Mouse (Mus musculus) embryonic facial prominence, embryonic 12.5 days (tissue): ENCODE results near the gene Vars. TPM values are rescaled to one million over a fixed set of nuclear protein-coding genes. Genes with fewer than 3 reads are reported as not detected.
A peak's percentile ranks its signal among the peaks of the same experiment; 100 is the strongest.
"Not testable (repeated sequence)": the region's sequence is repeated elsewhere in the genome, so short reads cannot be mapped to it uniquely, and the experiment has no call there.

ENCODE experiments used
- ATAC-seq: fragments of 200-750 bp; cut with Nextera tagmentation; 2 replicates; pipeline ENCODE4 v1.8.0; 2017; ENCODE audit not compliant: insufficient number of reproducible peaks, insufficient read depth, low FRiP score, low TSS enrichment
- H3K27ac ChIP-seq: fragments of 300-500 bp; sonication (generic); 2 replicates; pipeline ENCODE4 v1.5.1; 2016; ENCODE audit warnings: mild to moderate bottlenecking
- H3K27me3 ChIP-seq: fragments of 300-500 bp; sonication (generic); 2 replicates; pipeline ENCODE4 v1.6.1; 2016; ENCODE audit warnings: mild to moderate bottlenecking, moderate library complexity
- H3K36me3 ChIP-seq: fragments of 300-500 bp; sonication (generic); 2 replicates; pipeline ENCODE4 v1.6.1; 2016; ENCODE audit warnings: mild to moderate bottlenecking
- H3K4me1 ChIP-seq: fragments of 300-500 bp; sonication (generic); 2 replicates; pipeline ENCODE4 v1.6.1; 2016
- H3K4me2 ChIP-seq: fragments of 300-500 bp; sonication (generic); replicated peaks from 2 replicates; pipeline ENCODE4 v1.6.1; 2016; ENCODE audit warnings: mild to moderate bottlenecking, moderate library complexity
- H3K4me3 ChIP-seq: fragments of 300-500 bp; sonication (generic); 2 replicates; pipeline ENCODE4 v1.5.1; 2016; ENCODE audit warnings: mild to moderate bottlenecking
- H3K9ac ChIP-seq: fragments of 300-500 bp; sonication (generic); 2 replicates; pipeline ENCODE4 v1.6.1; 2016; ENCODE audit warnings: mild to moderate bottlenecking, moderate library complexity
- H3K9me3 ChIP-seq: fragments of 300-500 bp; sonication (generic); 2 replicates; pipeline ENCODE4 v1.6.1; 2016; ENCODE audit warnings: mild to moderate bottlenecking, moderate library complexity
- WGBS: fragments of 180-500 bp; shearing (Covaris S2); methylation state at CpG from one replicate; pipeline ENCODE4 v1.1.7; 2016; 5-methylcytosine and 5-hydroxymethylcytosine counted together
- polyA plus RNA-seq: library from polyadenylated mRNA; unstranded; fragments of >200 nt; fragmentation: Nextera tagmentation; extraction: Ambion mirVana; gene quantifications from 2 replicates; pipeline ENCODE4 v1.2.1, GENCODE M21; 2016

Vars gene
- polyA plus RNA-seq, 1 experiment from 2014 or later = 150 TPM

DNA sequence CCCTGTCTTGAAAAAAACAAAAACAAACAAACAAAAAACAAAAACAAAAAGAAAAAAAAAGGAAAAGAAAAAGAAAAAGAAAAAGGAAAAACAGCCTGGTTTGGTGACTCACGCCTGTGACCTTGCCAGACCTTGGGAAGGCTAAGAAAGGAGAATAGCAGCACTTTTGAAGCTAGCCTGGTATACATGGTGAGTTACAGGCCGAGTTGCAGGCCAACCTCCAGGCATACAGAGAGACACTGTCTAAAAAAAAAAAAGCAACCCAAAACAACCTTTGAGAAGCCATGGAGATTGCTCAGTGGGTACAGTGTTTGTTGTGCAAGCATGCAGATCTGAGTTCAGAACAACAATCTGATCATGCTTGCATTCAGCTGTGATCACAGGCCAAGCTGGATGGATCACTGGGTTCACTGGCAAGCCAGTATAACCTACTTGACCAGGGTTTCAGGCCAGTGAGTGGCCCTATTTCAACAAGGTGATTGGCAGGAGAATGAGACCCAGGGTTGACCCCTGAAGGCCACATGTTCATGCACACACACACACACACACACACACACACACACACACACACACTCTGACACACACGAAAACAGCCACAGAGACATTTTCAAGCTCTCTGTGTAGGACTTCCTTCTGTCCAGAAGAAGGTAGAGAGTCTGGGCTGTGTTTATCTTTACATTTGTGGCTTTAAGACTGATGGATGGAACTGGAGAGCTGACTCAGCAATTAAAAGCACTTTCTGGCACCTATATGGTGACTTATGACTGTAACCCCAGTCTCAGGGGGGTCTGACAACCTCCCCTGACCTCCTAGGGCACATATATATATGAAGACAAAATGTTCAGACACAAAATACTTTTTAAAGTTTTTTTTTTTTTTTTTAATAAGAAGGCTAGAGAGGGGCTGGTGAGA lies 24.9 kb upstream of the Vars start:
- 76% methylated on average over 3 of the region's 3 CpGs for WGBS
- Histone ChIP-seq H3K9me3 (no peaks in the 10 kb centered on the region), H3K27me3 (no peaks in the 10 kb centered on the region), H3K36me3 (no peaks in the 10 kb centered on the region), H3K4me2 (no peak overlapping the region), H3K4me3 (no peak overlapping the region), H3K9ac (no peak overlapping the region), H3K27ac (no peak overlapping the region), H3K4me1 (0 out of 2 replicates have a peak, but pooled peaks cover under 1% of the 10 kb centered on the region)
- ATAC-seq = no peak

DNA sequence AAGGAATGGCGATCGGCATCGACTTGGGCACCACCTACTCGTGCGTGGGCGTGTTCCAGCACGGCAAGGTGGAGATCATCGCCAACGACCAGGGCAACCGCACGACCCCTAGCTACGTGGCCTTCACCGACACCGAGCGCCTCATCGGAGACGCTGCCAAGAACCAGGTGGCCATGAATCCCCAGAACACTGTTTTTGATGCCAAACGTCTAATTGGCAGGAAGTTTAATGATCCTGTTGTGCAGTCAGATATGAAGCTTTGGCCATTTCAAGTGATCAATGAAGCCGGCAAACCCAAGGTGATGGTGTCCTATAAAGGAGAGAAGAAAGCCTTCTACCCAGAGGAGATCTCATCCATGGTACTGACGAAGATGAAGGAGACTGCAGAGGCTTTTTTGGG lies 23.8 kb upstream of the Vars start:
- ATAC-seq = no peak
- no peaks in the 10 kb centered on the region for H3K36me3 ChIP-seq
- 94% methylated on average over 20 of the region's 20 CpGs for WGBS

DNA sequence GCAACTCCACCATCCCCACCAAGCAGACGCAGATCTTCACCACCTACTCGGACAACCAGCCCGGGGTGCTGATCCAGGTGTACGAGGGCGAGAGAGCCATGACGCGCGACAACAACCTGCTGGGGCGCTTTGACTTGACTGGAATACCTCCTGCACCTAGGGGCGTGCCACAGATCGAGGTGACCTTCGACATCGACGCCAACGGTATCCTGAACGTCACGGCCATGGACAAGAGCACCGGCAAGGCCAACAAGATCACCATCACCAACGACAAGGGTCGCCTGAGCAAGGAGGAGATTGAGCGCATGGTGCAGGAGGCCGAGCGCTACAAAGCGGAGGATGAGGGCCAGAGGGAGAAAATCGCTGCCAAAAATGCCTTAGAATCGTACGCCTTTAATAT lies 22.5 kb upstream of the Vars start:
- H3K4me1 ChIP-seq = peaks cover 9% of the 10 kb centered on the region
- no peaks in the 10 kb centered on the region for H3K36me3 ChIP-seq
- no peak overlapping the region for H3K27ac ChIP-seq
- H3K9me3 ChIP-seq = no peaks in the 10 kb centered on the region
- no peak for ATAC-seq
- H3K4me2 ChIP-seq = no peak overlapping the region
- H3K4me3 ChIP-seq = no peak overlapping the region
- no peak overlapping the region for H3K9ac ChIP-seq
- 89% methylated on average over 27 of the region's 27 CpGs for WGBS
- H3K27me3 ChIP-seq = no peaks in the 10 kb centered on the region

More for the DNA sequence above, 23.8 kb upstream of the Vars start:
- Histone ChIP-seq H3K4me2 (no peak overlapping the region), H3K9ac (no peak overlapping the region), H3K4me1 (0 out of 2 replicates have a peak, but pooled peaks cover 3% of the 10 kb centered on the region), H3K27me3 (no peaks in the 10 kb centered on the region), H3K9me3 (no peaks in the 10 kb centered on the region), H3K4me3 (no peak overlapping the region), H3K27ac (no peak overlapping the region)

DNA sequence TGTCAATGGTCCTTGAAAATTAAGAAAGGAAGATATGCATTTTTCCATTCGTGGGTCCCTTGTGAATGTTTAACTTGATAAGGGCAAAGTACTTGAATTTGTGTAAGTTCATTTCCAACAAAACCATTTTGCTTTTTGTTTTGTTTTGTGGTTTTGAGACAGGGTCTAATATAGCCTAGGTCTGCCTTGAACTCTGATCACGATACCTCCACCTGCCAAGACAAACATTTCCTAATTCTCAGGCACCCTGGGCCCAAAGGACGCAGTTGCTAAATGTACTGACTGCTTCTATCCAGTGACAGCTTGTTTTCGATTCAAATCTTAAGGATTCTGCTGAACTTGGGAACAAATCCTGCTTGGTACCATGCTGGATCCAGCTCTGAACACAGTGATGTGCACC lies 21.2 kb upstream of the Vars start:
- no peaks in the 10 kb centered on the region for H3K9me3 ChIP-seq
- H3K9ac ChIP-seq = peak overlapping the region; percentile 7; the same call in 1 of the 2 replicates
- H3K36me3 ChIP-seq = no peaks in the 10 kb centered on the region
- H3K27me3 ChIP-seq = no peaks in the 10 kb centered on the region
- peaks cover 9% of the 10 kb centered on the region for H3K4me1 ChIP-seq
- no peak overlapping the region for H3K4me3 ChIP-seq
- H3K4me2 ChIP-seq = no peak overlapping the region
- ATAC-seq = no peak
- H3K27ac ChIP-seq = no peak overlapping the region
- WGBS = 86% methylated on average over 4 of the region's 4 CpGs

DNA sequence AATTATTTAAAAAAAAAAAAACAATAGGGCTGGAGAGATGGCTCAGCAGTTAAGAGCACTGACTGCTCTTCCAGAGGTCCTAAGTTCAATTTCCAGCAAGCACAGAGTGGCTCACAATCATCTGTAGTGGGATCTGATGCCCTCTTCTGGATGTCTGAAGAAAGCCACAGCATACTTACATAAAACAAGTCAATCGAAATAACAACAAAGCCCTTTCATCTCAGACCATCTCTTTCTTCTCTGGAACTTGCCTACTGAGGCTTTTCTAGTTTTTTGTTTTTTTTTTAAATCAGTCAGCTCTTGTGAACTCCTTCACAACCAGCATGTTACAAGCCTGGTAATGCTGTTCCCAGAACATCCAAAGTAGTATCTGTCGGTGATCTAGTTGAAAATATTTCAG lies 20.1 kb upstream of the Vars start:
- peaks cover 9% of the 10 kb centered on the region for H3K4me1 ChIP-seq
- 11% methylated on average over 2 of the region's 2 CpGs for WGBS
- H3K27me3 ChIP-seq = no peaks in the 10 kb centered on the region
- no peaks in the 10 kb centered on the region for H3K9me3 ChIP-seq
- ATAC-seq = no peak
- peak overlapping the region; percentile 91 for H3K4me3 ChIP-seq
- peak overlapping the region; percentile 95 for H3K9ac ChIP-seq
- H3K27ac ChIP-seq = peak overlapping the region; percentile 99
- peaks cover 7% of the 10 kb centered on the region for H3K36me3 ChIP-seq
- H3K4me2 ChIP-seq = peak overlapping the region; percentile 90

- peaks cover 9% of the 10 kb centered on the region for H3K4me1 ChIP-seq
- peak within 1 kb of the TSS; percentile 99 for H3K27ac ChIP-seq
- peak within 1 kb of the TSS; percentile 91 for H3K4me3 ChIP-seq
- ATAC-seq = peak; percentile 89
- H3K4me2 ChIP-seq = peak within 1 kb of the TSS; percentile 90
- H3K9me3 ChIP-seq = no peaks in the 10 kb centered on the region
- under 1% methylated on average over 58 of the region's 58 CpGs for WGBS
- peaks cover 16% of the 10 kb centered on the region for H3K36me3 ChIP-seq
- H3K9ac ChIP-seq = peak within 1 kb of the TSS; percentile 95
- no peaks in the 10 kb centered on the region for H3K27me3 ChIP-seq
Observed at GRCm38 (mm10) chr17:34981690-34982180, 19.1 kb upstream of the Vars start, which contains the start of gene Lsm2. Gene Lsm2 (plus strand): TSS chr17:34981862.

GRCm38 (mm10) chr17:34982328-34982727 lies 18.5 kb upstream of the Vars start:
- Histone ChIP-seq H3K36me3 (peaks cover 18% of the 10 kb centered on the region), H3K27me3 (no peaks in the 10 kb centered on the region), H3K4me1 (peaks cover 9% of the 10 kb centered on the region), H3K9ac (peak overlapping the region; percentile 95), H3K4me3 (peak overlapping the region; percentile 91), H3K27ac (peak overlapping the region; percentile 99), H3K4me2 (peak overlapping the region; percentile 90), H3K9me3 (no peaks in the 10 kb centered on the region)
- no peak for ATAC-seq
- WGBS = under 1% methylated on average over 15 of the region's 15 CpGs

DNA sequence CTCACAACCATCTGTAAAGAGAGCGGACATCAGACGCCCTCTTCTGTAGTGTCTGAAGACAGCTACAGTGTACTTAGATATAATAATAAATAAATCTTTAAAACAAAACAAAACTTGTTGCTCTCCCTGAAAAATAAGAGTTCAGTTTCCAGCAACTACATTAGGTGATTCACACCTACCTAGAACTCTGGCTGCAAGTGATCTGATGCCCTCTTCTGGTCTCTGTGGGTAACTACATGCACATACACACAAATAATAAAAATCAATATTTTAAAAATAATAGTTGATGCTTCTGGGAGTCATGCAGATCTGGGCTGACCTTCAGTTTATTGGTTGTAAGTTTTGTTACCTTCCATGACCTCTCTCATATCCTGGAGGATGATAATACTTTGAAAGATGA lies 16.6 kb upstream of the Vars start:
- Histone ChIP-seq H3K9ac (no peak overlapping the region), H3K27me3 (no peaks in the 10 kb centered on the region), H3K4me3 (no peak overlapping the region), H3K27ac (no peak overlapping the region), H3K36me3 (peaks cover 28% of the 10 kb centered on the region), H3K9me3 (no peaks in the 10 kb centered on the region), H3K4me2 (no peak overlapping the region), H3K4me1 (peaks cover 9% of the 10 kb centered on the region)
- no peak; the same call in 1 of the 2 replicates for ATAC-seq
- WGBS = 72% methylated on average over 2 of the region's 2 CpGs

DNA sequence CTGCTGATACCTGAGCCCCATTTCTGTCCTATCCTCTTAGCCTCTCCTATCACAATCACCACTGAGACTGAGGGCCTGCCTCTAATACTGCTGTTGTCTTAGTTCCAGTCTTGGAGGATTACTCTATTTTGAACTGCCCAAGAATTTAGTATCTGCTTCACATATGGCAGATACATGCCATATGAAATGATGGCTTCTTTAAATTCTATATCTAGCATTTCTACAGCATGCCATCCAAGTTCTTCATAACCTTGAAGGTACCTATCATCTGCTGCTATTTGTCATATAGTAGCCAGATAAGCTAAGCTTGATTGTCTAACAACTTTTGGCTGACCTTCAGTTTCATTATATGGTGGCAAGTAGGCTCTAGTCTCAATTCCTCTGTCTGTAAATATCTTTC lies 6.0 kb upstream of the Vars start:
- H3K9me3 ChIP-seq = no peaks in the 10 kb centered on the region
- H3K4me1 ChIP-seq = peaks cover 5% of the 10 kb centered on the region; the same call in 1 of the 2 replicates
- no peaks in the 10 kb centered on the region for H3K27me3 ChIP-seq
- H3K27ac ChIP-seq = no peak overlapping the region
- no peak for ATAC-seq
- H3K4me2 ChIP-seq = no peak overlapping the region
- H3K9ac ChIP-seq = no peak overlapping the region
- no peak overlapping the region for H3K4me3 ChIP-seq
- H3K36me3 ChIP-seq = peaks cover 30% of the 10 kb centered on the region

- not testable (repeated sequence) for H3K4me1 ChIP-seq, H3K9ac ChIP-seq, H3K4me2 ChIP-seq, H3K9me3 ChIP-seq, H3K27me3 ChIP-seq, H3K27ac ChIP-seq, H3K4me3 ChIP-seq, ATAC-seq
- WGBS = 96% methylated on average over 4 of the region's 4 CpGs
- peaks cover 28% of the 10 kb centered on the region for H3K36me3 ChIP-seq
Observed at GRCm38 (mm10) chr17:34995192-34995591, 5.6 kb upstream of the Vars start.

DNA sequence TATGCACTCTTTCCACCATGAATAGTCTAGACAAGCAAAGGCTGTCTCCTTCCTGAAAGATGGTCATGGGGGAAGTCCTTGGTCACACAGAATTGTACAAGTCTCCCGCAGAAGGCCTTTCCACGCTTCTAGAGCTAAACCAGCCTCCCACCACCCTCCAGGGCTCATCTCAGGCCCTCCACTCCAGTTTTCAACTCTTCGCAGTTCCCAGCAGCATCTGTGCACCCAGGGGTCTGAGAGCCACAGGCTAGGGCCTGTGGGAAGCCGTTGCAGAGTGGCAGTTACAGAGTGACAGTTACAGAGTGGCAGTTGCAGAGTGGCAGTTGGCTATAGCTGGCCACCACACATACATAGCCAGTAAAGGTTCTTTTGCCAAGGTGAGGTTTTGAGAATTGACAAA lies 4.9 kb upstream of the Vars start:
- H3K4me2 ChIP-seq, H3K27ac ChIP-seq, H3K27me3 ChIP-seq, H3K9ac ChIP-seq, H3K9me3 ChIP-seq, H3K4me3 ChIP-seq, H3K4me1 ChIP-seq, ATAC-seq: not testable (repeated sequence)
- H3K36me3 ChIP-seq = peaks cover 21% of the 10 kb centered on the region
- WGBS = 95% methylated on average over 4 of the region's 4 CpGs
